Comparison of ENCODE assay signal across 25 mouse cellular contexts in genomic region chr9:35544666-35545065, GRCm38 (mm10). TPM values are rescaled to one million over a fixed set of nuclear protein-coding genes. Genes with fewer than 3 reads are reported as not detected.
DNase-seq lines count a peak whose midpoint lies in the region; TF ChIP-seq lines count a peak whose summit lies in the region.
"Had no signal": no experiment of that assay in that cellular context is flagged by ENCODE, and none has a peak within 500 bp of the region (broad histone marks: within the 10 kb centered on the region; RNA-seq: fewer than 3 reads in every experiment).

No protein-coding gene starts in this region.

- H3K4me3 ChIP-seq in gastrocnemius, adult 2 months = no peak overlapping the region
- H3K4me3 ChIP-seq: embryonic facial prominence, embryonic 10.5 days; forebrain, embryonic 15.5 days; heart, embryonic 13.5 days had no signal

- DNase-seq in gastrocnemius, adult 2 months = peak; percentile 55
- no peak for DNase-seq in gastrocnemius, postnatal 10 days
- DNase-seq in heart, postnatal 4 days = peak; percentile 31
- DNase-seq in heart, postnatal 36 days = no peak
- peak; percentile 35 to 53 for DNase-seq in kidney, postnatal 4 days
- DNase-seq in kidney, adult 8-10 months = no peak
- DNase-seq in skeletal muscle tissue, adult 2 months (ENCODE audit: low read depth, low spot score) = peak; percentile 26
- DNase-seq: cerebellum, adult 11 months; cerebellum, postnatal 10 days; left cerebral cortex, postnatal 4 days; liver; liver, postnatal 0 days; lung, postnatal 14 days; right cerebral cortex, postnatal 14 days; spleen, adult 18-20 months had no signal

- H3K27ac ChIP-seq in gastrocnemius, adult 2 months = no peak overlapping the region
- H3K27ac ChIP-seq: embryonic facial prominence, embryonic 10.5 days; forebrain, embryonic 15.5 days; heart, embryonic 13.5 days; hindbrain, postnatal 0 days had no signal

- no peak for TF ChIP-seq CTCF in gastrocnemius, adult 2 months (IDR thresholded peaks at IDR 0.05)

- intact Hi-C loops in gastrocnemius, adult 2 months (cut with DNase I) = no loop called here
- intact Hi-C loops in heart, postnatal 36 days (cut with DNase I) = loop anchor here (5.0 kb wide), 1 partner anchor 512 kb away; no protein-coding TSS in a partner anchor

RNA-seq across cellular contexts. Expression of gene Ddx25, which starts 13.7 kb away (rescaled TPM):
- not detected for total RNA-seq in gastrocnemius, adult 2 months (2021)
- total RNA-seq in gastrocnemius, postnatal 10 days (2021) = under 1 TPM; 0.05 to 0.09 TPM
- under 1 TPM; 0.05 to 0.07 TPM for total RNA-seq in heart, postnatal 4 days (2021)
- total RNA-seq in heart, postnatal 36 days (2021) = not detected

RNA-seq across cellular contexts. Expression of gene Pus3, which starts 13.7 kb away (rescaled TPM):
- 1 to 10 TPM; 9.0 to 9.1 TPM for total RNA-seq in gastrocnemius, adult 2 months (2021)
- total RNA-seq in gastrocnemius, postnatal 10 days (2021) = 10 to 100 TPM; 10.6 to 11.9 TPM
- total RNA-seq in heart, postnatal 4 days (2021) = 1 to 10 TPM; 8.9 to 9.3 TPM
- 1 to 10 TPM; 6.6 to 6.7 TPM for total RNA-seq in heart, postnatal 36 days (2021)

RNA-seq across cellular contexts. Expression of gene Pate2, which starts 25.4 kb away (rescaled TPM):
- not detected for total RNA-seq in gastrocnemius, adult 2 months (2021)
- total RNA-seq in gastrocnemius, postnatal 10 days (2021) = under 1 TPM; 0.23 to 0.52 TPM
- under 1 TPM; 0.14 to 0.32 TPM for total RNA-seq in heart, postnatal 4 days (2021)
- total RNA-seq in heart, postnatal 36 days (2021) = not detected

RNA-seq across cellular contexts. Expression of gene Hyls1, which starts 25.5 kb away (rescaled TPM):
- total RNA-seq in gastrocnemius, adult 2 months (2021) = 1 to 10 TPM; 1.2 to 1.3 TPM
- total RNA-seq in gastrocnemius, postnatal 10 days (2021) = 1 to 10 TPM; 1.4 to 2.3 TPM
- 1 to 10 TPM; 7.1 to 7.6 TPM for total RNA-seq in heart, postnatal 4 days (2021)
- 1 to 10 TPM; 1.6 to 2.4 TPM for total RNA-seq in heart, postnatal 36 days (2021)

RNA-seq across cellular contexts. Expression of gene Gm1113, which starts 26.6 kb away (rescaled TPM):
- total RNA-seq in gastrocnemius, adult 2 months (2021) = not detected
- total RNA-seq in gastrocnemius, postnatal 10 days (2021) = not detected
- not detected for total RNA-seq in heart, postnatal 4 days (2021)
- not detected for total RNA-seq in heart, postnatal 36 days (2021)
- total RNA-seq: adrenal gland, postnatal 4 days; hindbrain, postnatal 0 days; layer of hippocampus, adult 18-20 months; layer of hippocampus, postnatal 14 days; left cerebral cortex, adult 8-10 months; left cerebral cortex, postnatal 4 days; megakaryocyte progenitor cell, adult 5-6 weeks; midbrain, postnatal 0 days had no signal

Comparison
In these comparisons a context has a peak if more than half of its experiments do, and no peak if none do; other contexts are left out.
1. DNase-seq: peak in gastrocnemius, adult 2 months (single experiment), heart, postnatal 4 days (single experiment), kidney, postnatal 4 days (2 of 2) and skeletal muscle tissue, adult 2 months (single experiment); none in gastrocnemius, postnatal 10 days (single experiment), heart, postnatal 36 days (0 of 2) and kidney, adult 8-10 months (0 of 2).